Mouse (Mus musculus): ENCODE measurements at regions not wholly inside any gene's neighbourhood (a gene's known extent, or its start where the extent isn't known, plus 50 kb on each side); places are given as distances from the start of the nearest gene placed in this dataset.

DNA sequence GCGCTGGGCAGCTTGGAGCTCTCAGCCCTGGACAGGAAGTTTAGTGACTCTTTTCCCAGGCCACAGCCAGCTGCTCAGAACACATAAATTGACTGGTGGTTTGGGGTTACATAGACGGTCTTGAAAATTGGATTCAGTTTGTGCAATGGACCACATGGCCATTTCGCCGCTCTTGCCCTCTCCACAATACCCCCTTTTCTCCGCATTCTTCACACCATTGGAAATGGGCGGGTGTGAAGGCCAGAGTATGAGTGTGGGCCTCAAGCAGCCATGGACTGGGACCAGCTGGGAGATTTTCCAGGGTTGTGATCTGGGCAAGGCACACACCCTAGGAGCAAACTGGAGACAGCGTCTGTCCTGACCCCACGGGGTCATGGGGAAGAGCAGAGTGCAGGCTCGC lies 135.1 kb upstream of the Cops8 start:
- TF ChIP-seq POLR2A (IDR thresholded peaks at IDR 0.05; ENCODE audit: extremely low read depth, insufficient read depth, low read length) (no peak), CTCF (IDR thresholded peaks at IDR 0.05; ENCODE audit: low read depth, low read length) (no peak)
- no peak for DNase-seq (ENCODE audit: extremely low read depth, low read depth, low spot score)
- no peak overlapping the region for H3K27ac ChIP-seq (replicated peaks; ENCODE audit: insufficient read depth, low read depth, low read length)

DNA sequence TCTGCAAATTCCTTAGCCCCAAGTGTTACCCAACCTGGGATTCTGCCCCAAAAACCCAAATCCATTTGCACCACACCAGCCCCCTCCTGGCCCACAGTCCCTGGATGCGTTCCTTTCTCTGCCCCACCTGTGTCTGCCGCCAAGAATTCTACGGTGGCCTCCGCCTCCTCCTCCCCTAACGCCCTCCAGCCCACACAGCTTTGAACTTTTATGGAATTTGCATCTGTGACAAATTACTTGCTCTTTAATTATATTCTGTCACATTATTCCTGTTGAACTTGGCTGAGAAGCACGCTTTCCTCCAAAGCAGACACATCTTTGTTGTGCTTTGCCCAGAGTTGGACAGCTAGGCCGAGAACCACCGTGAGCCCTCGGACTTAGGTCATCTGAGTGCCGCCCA lies 131.8 kb upstream of the Cops8 start:
- 85% methylated on average over 10 of the region's 10 CpGs for WGBS
- H3K79me2 ChIP-seq (ENCODE audit: control insufficient read depth, insufficient read depth, low read length) = no peaks in the 10 kb centered on the region
- no peak overlapping the region for H3K9ac ChIP-seq (ENCODE audit: low read depth, low read length)
- H3K27me3 ChIP-seq (ENCODE audit: control insufficient read depth, insufficient read depth, low read length) = no peaks in the 10 kb centered on the region
- no peak overlapping the region for H3K27ac ChIP-seq (replicated peaks; ENCODE audit: insufficient read depth, low read depth, low read length)
- DNase-seq (ENCODE audit: extremely low read depth, low read depth, low spot score) = no peak
- H3K4me3 ChIP-seq (ENCODE audit: insufficient read depth, low read depth, low read length) = no peak overlapping the region
- no peak for TF ChIP-seq POLR2A (IDR thresholded peaks at IDR 0.05; ENCODE audit: extremely low read depth, insufficient read depth, low read length)
- TF ChIP-seq CTCF (IDR thresholded peaks at IDR 0.05; ENCODE audit: low read depth, low read length) = no peak
- no peaks in the 10 kb centered on the region for H3K4me1 ChIP-seq (ENCODE audit: control insufficient read depth, insufficient read depth, low read length)
- H3K36me3 ChIP-seq (ENCODE audit: control insufficient read depth, insufficient read depth, low read length) = no peaks in the 10 kb centered on the region

More for the DNA sequence above, 135.1 kb upstream of the Cops8 start:
- Histone ChIP-seq H3K79me2 (ENCODE audit: control insufficient read depth, insufficient read depth, low read length) (no peaks in the 10 kb centered on the region), H3K9ac (ENCODE audit: low read depth, low read length) (no peak overlapping the region), H3K36me3 (ENCODE audit: control insufficient read depth, insufficient read depth, low read length) (no peaks in the 10 kb centered on the region), H3K4me3 (ENCODE audit: insufficient read depth, low read depth, low read length) (no peak overlapping the region), H3K27me3 (ENCODE audit: control insufficient read depth, insufficient read depth, low read length) (no peaks in the 10 kb centered on the region), H3K4me1 (ENCODE audit: control insufficient read depth, insufficient read depth, low read length) (no peaks in the 10 kb centered on the region)
- WGBS = 82% methylated on average over 9 of the region's 9 CpGs

DNA sequence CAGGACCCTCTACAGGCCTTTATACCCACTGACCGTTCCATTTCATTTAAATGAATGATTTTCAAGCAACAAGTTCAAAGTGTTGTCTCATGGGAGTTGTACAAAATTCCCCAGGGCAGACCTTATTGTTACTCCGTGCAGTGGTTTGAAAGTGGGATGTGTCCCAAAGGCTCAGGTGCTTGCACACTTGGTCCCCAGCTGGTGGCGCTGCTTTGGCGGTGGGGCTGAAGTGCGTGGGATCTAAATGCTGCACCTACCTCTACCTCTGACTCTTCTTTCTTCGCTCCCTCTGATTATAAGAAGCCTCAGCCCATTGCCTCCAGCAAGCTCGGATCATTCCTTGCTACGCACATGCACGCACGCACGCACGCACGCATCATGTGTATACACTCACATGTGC lies 131.0 kb upstream of the Cops8 start:
- Histone ChIP-seq H3K36me3 (ENCODE audit: control insufficient read depth, insufficient read depth, low read length) (no peaks in the 10 kb centered on the region), H3K4me3 (ENCODE audit: insufficient read depth, low read depth, low read length) (no peak overlapping the region), H3K4me1 (ENCODE audit: control insufficient read depth, insufficient read depth, low read length) (no peaks in the 10 kb centered on the region), H3K9ac (ENCODE audit: low read depth, low read length) (no peak overlapping the region), H3K27me3 (ENCODE audit: control insufficient read depth, insufficient read depth, low read length) (no peaks in the 10 kb centered on the region), H3K79me2 (ENCODE audit: control insufficient read depth, insufficient read depth, low read length) (no peaks in the 10 kb centered on the region), H3K27ac (replicated peaks; ENCODE audit: insufficient read depth, low read depth, low read length) (no peak overlapping the region)
- DNase-seq (ENCODE audit: extremely low read depth, low read depth, low spot score) = no peak
- WGBS = 90% methylated on average over 13 of the region's 13 CpGs
- TF ChIP-seq CTCF (IDR thresholded peaks at IDR 0.05; ENCODE audit: low read depth, low read length) (no peak), POLR2A (IDR thresholded peaks at IDR 0.05; ENCODE audit: extremely low read depth, insufficient read depth, low read length) (no peak)

DNA sequence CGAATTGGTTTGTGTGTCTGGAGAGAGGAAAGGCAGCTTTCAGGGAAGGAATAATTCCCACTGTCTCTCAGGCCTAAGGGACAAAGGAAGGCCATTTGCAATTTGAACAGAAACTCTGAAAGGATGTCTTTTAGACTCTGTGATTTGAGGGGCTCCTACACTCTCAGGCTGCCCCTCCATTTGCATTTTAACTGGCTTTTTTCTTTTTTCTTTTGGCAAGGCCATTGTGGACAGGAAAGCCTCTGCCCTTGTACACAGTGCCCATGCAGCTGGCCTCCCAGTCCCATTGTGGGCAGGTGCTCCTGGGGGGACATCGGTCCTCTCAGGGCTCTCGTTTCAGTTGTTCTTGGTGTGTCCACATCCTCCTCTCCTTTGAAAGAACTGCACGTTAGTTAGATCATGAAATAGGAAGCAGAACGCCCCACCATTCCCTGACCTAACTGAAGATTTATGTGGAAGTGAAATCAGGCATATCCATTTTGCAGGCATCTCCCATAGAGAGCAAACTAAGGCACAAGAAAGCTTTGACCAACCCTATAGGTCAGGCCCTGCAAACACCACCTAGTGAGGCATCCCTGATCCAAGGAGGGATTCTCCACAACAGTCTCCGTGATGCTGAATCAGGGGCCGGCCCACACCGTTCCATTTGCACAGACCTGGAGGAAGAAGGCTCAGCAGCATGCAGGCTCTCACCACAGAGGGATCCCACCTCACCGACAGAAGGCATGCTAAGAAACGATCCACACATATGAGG lies 127.5 kb upstream of the Cops8 start:
- no peak overlapping the region for H3K27ac ChIP-seq (replicated peaks; ENCODE audit: insufficient read depth, low read depth, low read length)

DNA sequence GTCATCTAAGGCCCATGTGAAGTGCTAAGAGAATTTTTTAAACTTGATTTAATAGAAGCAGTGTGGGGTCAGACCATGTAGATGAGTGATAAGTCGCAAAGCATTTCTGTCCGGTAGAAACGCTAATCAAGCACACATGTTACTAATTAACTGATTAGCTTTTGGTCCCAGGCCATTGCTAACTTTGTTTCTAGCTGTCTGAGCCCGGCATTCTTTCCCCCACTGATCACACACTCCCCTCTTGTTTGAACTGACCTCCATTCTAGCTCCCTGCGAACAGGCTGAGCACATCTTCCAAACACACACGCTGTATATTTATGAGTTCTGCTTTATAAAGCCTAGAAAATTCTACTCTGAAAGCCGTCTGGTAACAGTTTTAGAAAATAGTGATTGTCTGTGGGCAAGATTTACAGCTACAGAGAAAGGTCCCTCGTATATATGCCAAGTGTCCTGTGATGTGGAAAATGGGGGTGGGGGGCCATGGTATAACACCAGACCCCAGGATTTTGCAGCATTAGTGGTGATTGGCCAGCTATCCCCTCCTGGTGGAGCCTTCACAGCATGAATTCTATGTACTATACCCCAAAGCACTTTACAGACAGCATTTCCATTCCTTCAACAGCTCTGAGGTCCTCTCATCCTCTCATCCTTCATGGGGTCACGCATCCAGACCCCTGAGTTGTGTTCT lies 126.1 kb upstream of the Cops8 start:
- Histone ChIP-seq H3K4me3 (ENCODE audit: insufficient read depth, low read depth, low read length) (no peak overlapping the region), H3K27ac (replicated peaks; ENCODE audit: insufficient read depth, low read depth, low read length) (no peak overlapping the region), H3K79me2 (ENCODE audit: control insufficient read depth, insufficient read depth, low read length) (no peaks in the 10 kb centered on the region), H3K36me3 (ENCODE audit: control insufficient read depth, insufficient read depth, low read length) (no peaks in the 10 kb centered on the region), H3K4me1 (ENCODE audit: control insufficient read depth, insufficient read depth, low read length) (no peaks in the 10 kb centered on the region), H3K27me3 (ENCODE audit: control insufficient read depth, insufficient read depth, low read length) (no peaks in the 10 kb centered on the region), H3K9ac (ENCODE audit: low read depth, low read length) (no peak overlapping the region)
- TF ChIP-seq POLR2A (IDR thresholded peaks at IDR 0.05; ENCODE audit: extremely low read depth, insufficient read depth, low read length) (no peak), CTCF (IDR thresholded peaks at IDR 0.05; ENCODE audit: low read depth, low read length) (no peak)
- no peak for DNase-seq (ENCODE audit: extremely low read depth, low read depth, low spot score)
- 38% methylated on average over 9 of the region's 9 CpGs for WGBS

More for the DNA sequence above, 127.5 kb upstream of the Cops8 start:
- Histone ChIP-seq H3K4me1 (ENCODE audit: control insufficient read depth, insufficient read depth, low read length) (no peaks in the 10 kb centered on the region), H3K4me3 (ENCODE audit: insufficient read depth, low read depth, low read length) (no peak overlapping the region), H3K9ac (ENCODE audit: low read depth, low read length) (no peak overlapping the region), H3K27me3 (ENCODE audit: control insufficient read depth, insufficient read depth, low read length) (no peaks in the 10 kb centered on the region), H3K79me2 (ENCODE audit: control insufficient read depth, insufficient read depth, low read length) (no peaks in the 10 kb centered on the region), H3K36me3 (ENCODE audit: control insufficient read depth, insufficient read depth, low read length) (no peaks in the 10 kb centered on the region)
- WGBS = 86% methylated on average over 10 of the region's 10 CpGs
- DNase-seq (ENCODE audit: extremely low read depth, low read depth, low spot score) = no peak
- TF ChIP-seq POLR2A (IDR thresholded peaks at IDR 0.05; ENCODE audit: extremely low read depth, insufficient read depth, low read length) (no peak), CTCF (IDR thresholded peaks at IDR 0.05; ENCODE audit: low read depth, low read length) (no peak)

DNA sequence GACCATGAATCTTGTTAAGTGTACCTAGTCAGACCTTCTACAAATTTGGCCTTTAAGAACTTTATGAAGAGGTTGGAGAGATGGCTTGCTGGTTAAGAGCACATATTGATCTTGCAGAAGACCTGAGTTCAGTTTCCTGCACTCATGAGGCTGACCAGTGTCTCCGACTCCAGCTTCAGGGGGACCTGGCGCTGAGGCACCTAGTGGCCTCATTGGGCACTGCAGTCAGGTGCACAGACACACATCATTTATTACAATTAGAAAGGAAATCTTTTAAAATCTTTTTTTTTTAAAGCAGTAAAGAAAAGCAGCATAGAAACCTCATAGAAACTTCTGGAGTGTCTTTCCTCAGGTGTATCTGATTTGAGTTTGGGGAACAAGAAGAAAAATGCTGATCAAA lies 123.9 kb upstream of the Cops8 start:
- Histone ChIP-seq H3K27ac (replicated peaks; ENCODE audit: insufficient read depth, low read depth, low read length) (no peak overlapping the region), H3K4me1 (ENCODE audit: control insufficient read depth, insufficient read depth, low read length) (no peaks in the 10 kb centered on the region), H3K9ac (ENCODE audit: low read depth, low read length) (no peak overlapping the region), H3K27me3 (ENCODE audit: control insufficient read depth, insufficient read depth, low read length) (no peaks in the 10 kb centered on the region), H3K36me3 (ENCODE audit: control insufficient read depth, insufficient read depth, low read length) (no peaks in the 10 kb centered on the region), H3K79me2 (ENCODE audit: control insufficient read depth, insufficient read depth, low read length) (no peaks in the 10 kb centered on the region), H3K4me3 (ENCODE audit: insufficient read depth, low read depth, low read length) (no peak overlapping the region)
- 89% methylated on average over 2 of the region's 2 CpGs for WGBS
- TF ChIP-seq CTCF (IDR thresholded peaks at IDR 0.05; ENCODE audit: low read depth, low read length) (peak; percentile 16; the same call in 1 of the 2 replicates), POLR2A (IDR thresholded peaks at IDR 0.05; ENCODE audit: extremely low read depth, insufficient read depth, low read length) (no peak)
- DNase-seq (ENCODE audit: extremely low read depth, low read depth, low spot score) = no peak

Measured in liver, adult 2 months (tissue).